Mouse (Mus musculus) lung, postnatal 25 days (tissue): Measurements from ENCODE around the gene Dad1.

Experiments used
- DNase-seq: peaks from one replicate; pipeline ENCODE4 v3.0.0; 2022; ENCODE audit warnings: low spot score

Gene Dad1

DNA sequence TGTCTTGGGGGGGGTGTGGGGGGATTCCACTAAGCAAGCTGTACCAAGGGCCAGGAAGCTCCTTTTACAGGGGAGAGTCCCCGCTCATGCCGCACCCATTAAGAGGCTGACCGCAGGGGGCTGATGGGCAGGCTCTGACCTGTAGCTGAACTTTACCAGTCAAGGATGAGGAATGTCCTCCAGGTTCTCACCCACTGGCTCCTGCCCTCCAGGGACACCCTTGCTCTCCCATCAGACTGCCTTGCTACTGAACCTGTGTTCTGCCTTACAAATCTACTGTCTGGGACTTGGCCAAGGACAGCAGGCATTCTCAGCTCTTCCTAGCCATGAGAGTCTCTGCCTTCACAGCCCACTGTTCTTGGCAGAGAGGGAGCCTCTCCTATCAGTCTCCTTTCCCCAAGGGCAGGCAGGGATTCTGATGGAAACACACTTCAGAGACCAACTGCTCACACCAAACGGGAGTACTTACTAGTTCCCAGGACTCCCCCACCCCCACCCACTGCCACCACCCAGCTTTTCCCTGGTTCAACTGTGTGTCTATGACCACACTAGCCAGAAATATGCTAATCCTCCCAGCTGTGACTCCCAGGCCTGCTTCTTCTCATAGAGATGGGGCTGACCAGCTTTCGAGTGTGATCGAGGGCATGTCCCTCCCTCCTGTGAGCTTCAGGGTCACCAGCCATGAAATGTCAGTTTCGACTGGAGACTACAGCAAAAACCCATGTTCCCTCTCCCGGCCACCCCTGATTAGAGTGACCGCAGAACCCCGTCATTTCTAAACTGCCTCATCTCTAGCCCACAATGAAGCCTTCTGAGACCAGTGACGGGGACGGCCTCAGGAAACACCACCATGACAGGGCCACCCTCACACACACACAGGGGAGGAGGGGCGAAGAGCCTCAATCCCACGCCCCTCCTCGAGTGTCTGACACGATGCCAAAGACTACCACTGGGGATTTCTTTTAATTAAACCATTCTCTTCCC, 29.1 kb downstream of the Dad1 start:
- DNase-seq = no peak

DNA sequence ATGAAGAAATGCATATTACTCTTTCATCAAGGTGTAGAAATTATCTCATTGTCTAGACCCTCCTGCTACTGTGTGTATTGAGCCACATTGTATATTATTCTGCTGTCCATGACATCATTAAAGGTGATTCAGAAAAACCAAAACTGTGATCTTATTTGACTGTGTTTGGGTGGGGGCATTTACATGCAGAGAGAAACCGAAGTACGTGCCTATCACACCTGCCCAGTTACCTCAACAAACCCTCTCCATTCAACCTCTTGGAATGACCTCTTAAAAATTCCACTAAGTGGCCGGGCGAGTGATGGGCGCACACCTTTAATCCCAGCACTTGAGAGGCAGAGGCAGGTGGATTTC, 29.9 kb downstream of the Dad1 start:
- no peak for DNase-seq

DNA sequence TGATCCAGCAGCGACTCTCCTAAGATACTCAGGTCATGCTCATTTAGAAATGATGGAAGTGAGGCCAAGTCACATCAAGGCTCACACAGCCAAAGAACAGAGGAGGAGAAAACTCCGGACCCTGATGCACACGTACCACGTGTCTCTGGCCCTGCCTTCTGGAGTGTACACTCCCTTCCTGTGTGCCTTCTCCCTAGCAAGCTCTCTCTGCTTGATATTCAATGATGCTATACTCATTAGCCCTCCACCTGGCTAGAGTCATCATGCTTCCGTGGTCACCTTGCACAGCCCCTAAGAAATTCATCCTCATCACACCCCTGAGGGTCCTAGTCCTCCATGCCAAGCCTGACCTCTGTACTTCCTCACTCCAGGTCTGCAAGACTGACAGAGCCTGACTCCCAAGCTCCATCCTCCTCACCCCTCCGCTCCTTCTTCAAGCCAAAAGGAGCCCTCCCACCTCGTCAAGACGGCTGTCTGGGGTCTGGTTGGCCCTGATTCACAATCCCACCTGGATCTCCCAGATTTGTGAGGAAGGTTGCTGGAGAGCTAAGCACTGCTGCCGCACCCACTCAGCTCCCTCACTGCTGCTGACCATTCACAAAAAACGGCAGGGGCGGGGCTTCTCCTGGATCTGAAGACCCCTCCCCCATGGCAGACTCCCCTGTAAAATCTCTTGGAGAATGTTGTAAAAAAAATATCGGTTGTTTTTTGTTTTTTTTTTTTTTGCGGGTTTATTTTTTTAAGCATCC, 30.4 kb downstream of the Dad1 start:
- no peak for DNase-seq

DNA sequence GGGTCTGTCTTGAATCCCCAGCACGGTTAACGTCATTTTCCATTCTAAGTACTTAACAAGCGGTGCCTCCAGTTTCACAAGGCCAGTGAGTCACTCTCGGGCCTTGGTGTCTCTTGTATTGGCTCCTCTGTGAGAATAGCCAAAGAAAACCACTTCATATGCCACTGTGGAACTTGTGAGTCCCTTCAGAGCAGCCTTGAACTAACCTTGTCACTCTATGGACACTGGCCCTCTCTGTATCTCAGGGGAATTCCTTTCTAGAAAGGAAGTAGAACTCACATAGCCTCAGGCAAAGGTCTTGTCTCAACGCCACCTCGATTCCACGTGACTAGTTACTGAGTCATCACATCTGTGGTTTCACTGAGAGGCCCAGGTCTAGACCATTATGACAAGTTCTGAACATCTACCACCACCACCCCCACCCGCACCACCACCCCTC, 31.6 kb downstream of the Dad1 start:
- DNase-seq = no peak

DNA sequence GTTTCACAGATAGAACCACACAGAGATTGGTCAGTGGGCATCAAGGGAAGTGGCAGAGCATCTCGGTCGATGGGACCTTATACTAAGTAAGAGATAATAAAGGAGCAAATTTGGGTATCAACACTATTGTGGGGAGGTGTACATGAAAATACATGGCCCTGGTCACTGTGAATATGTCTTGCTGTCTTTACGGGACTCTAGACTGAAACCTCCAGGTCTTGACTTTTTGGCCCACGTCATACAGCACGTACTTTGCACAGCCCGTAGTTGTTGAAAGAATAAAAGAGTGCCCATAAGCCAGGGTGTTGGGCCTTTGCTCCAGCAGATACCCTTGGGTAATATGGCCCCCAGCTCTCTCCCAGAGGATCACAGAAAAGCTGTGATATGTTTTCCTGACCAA, 32.3 kb downstream of the Dad1 start:
- DNase-seq = no peak

- no peak for DNase-seq
Observed at GRCm38 (mm10) chr14:54220726-54221494, 33.0 kb downstream of the Dad1 start.

GRCm38 (mm10) chr14:54219849-54220248, 34.1 kb downstream of the Dad1 start:
- no peak for DNase-seq

DNA sequence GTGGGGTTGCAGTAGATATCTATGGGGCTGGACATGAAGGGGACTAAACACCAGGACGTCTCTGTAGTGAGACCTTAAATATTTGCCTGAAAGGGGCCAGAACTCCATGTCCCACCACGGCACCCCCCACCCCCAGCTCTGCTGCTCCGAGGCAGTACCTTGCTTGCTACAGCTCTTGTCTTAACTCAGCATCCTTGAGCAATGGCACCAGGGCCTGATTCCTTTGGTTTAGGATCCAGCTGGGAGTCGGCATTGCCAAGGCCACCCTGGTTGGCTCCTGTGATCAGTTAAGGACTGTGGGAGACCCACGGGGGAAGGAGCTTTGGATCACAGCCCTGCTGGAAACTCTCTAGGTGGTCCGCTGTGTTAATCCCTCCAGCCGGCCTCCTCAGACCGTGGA, 34.6 kb downstream of the Dad1 start:
- no peak for DNase-seq

GRCm38 (mm10) chr14:54218721-54219120, 35.2 kb downstream of the Dad1 start:
- no peak for DNase-seq

DNA sequence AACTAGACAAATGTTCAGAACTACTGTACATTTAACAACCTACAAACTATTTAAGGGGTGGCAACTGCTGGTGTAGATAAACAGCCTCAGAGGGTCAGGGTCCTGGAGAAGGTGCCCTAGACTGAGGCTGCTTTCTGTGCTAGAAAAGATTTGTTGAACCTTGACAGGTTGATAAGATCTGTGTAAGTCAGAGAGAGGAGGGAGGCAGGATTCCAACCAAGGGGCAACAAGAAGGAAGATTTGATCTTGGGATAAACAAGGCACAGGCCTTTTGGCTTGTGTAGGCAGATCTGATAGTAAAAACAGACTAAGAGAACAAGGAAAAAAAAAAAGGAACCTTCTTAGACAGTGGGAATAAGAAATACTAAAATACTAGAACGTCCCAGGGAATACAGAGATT, 35.7 kb downstream of the Dad1 start:
- no peak for DNase-seq

- DNase-seq = no peak
Observed at GRCm38 (mm10) chr14:54216126-54216525, 37.8 kb downstream of the Dad1 start.

DNA sequence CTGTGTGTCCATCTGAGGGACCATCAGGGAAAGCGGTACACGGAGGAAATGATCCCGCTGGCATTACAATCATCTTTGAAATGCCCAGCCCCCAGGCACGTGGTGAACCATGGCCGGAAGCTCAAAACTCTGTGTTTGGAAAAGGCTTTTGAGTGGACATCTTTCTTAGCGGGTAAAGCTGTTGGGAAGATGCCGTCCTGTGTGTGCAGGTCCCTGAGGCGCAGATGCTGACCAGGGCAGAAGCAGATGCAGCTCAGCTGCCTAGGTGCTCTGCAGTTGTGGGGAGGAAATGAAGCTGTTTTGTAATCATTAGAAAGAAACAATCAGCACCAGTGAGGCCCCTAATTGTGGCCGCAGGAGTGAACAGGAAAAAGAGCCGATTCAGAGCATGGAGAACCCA, 39.0 kb downstream of the Dad1 start:
- DNase-seq = no peak

DNA sequence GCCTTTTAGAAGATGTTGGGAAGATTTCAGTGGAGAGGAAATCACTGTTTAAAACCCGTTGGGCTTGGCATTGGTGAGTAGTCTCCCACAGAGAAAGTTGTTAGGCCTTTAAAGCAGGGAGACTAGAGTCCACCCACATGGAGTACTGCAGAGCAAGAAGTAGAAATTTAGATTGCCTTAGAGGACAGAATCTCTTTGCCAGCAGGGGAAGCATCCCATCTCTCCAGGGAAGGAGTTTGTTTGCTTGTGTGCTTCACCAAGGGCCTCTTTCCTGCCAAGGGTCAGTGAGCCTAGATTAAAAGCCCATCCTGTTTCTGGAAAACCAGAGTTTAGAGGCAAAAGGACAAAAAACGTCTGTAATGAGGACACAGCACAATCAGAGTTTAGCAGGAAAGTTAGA, 39.4 kb downstream of the Dad1 start:
- no peak for DNase-seq

- DNase-seq = no peak
Observed at GRCm38 (mm10) chr14:54213734-54214133, 40.2 kb downstream of the Dad1 start.

GRCm38 (mm10) chr14:54211755-54212154, 42.1 kb downstream of the Dad1 start:
- no peak for DNase-seq

GRCm38 (mm10) chr14:54211199-54211598, 42.7 kb downstream of the Dad1 start:
- DNase-seq = no peak

DNA sequence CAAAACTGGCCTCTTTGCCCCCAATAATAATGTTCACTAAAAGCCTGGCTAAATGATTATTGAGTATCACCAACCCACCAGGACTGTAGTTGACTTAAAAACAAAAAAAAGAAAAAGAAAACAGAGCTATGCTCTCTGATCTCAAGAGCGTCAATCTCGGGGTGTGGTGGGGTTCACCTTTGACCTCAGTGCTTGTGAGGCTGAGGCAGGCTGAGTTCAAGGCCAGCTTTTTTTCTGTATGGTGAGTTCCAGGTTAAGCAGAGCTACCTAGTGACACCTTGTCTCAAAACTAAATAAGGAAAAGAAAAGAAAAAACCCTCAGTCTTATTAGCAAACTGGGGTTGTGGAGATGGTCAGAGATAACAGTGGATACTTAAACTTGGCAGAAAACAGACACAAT, 43.5 kb downstream of the Dad1 start:
- no peak for DNase-seq

DNA sequence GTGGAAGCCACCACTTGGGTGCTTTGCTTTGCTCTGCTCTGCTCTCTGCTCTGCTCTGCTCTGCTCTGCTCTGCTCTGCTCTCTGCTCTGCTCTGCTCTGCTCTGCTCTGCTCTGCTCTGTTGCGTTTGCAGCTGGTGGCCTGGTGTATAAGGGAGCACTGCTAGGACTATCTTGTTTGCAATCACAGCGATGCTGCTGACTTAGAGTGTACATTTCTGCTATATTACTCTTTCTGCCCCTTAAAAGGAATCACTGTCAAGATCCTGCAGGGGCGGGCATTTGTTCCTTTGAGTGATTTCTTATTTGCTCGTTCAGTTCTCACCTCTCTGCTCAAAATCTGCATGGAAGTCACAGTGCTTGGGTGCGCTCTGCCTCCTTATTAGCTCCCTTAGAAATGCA, 44.0 kb downstream of the Dad1 start:
- no peak for DNase-seq

- no peak for DNase-seq
Observed at GRCm38 (mm10) chr14:54208741-54209140, 45.2 kb downstream of the Dad1 start.

DNA sequence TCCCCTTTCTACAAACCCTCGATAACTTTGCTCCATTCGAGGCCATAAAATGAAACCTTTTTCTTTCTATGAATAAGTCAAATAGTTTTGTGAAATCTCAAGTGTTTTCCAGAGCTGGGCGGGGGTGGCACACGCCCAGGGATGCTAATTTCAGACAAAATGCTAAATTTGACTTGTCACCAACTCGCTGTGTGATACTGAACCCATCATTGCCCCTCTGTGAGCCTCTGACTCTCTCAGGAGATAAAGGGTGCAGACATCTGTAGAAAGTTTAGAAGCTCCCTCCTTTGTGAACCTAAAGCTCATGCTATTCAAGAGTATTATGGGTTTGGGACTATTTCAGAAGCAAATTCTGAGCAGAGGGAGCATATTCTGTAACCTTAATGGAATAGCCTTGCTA, 46.0 kb downstream of the Dad1 start:
- DNase-seq = no peak

- DNase-seq = no peak
Observed at GRCm38 (mm10) chr14:54206750-54207550, 47.0 kb downstream of the Dad1 start.

DNA sequence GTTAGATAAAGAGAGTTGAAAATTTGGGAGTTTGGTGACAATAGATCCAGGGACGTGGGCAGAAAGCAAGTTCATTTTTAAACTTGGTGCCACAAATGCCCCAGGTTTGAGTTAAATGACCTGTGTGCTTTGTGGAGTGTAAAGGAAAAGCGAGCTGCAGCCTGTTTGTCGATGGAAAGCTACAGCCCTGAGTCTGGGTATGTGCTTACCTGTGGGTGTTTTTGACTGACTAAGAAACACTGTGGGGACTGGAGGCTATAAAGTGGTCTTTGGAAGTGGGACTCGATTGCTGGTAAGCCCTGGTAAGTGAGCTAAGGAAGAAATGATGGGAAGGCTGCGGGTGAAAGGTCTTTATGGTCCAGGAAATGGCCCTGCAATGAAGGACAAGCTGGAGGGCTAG, 47.6 kb downstream of the Dad1 start:
- DNase-seq = no peak
